8 mouse cellular contexts compared by ENCODE assay signal in genomic region chr2:6322938-6323521, GRCm38 (mm10). TPM values are rescaled to one million over a fixed set of nuclear protein-coding genes. Genes with fewer than 3 reads are reported as not detected.
DNase-seq lines count a peak whose midpoint lies in the region; ATAC-seq and TF ChIP-seq lines count a peak whose summit lies in the region.

No protein-coding gene starts in this region.

- H3K4me2 ChIP-seq in midbrain, postnatal 0 days (ENCODE audit: low read depth, low read length, poor library complexity, severe bottlenecking) = peak overlapping the region; percentile 78

- TF ChIP-seq EP300 in heart, adult 2 months (IDR thresholded peaks at IDR 0.05; ENCODE audit: insufficient read depth, low read depth, low read length) = no peak

- H3K27ac ChIP-seq in embryonic facial prominence, embryonic 10.5 days (replicated peaks) = peak overlapping the region; percentile 99
- H3K27ac ChIP-seq in heart, adult 2 months = peak overlapping the region; percentile 94
- peak overlapping the region; percentile 77 for H3K27ac ChIP-seq in liver, adult 2 months (replicated peaks; ENCODE audit: insufficient read depth, low read depth, low read length)
- H3K27ac ChIP-seq in midbrain, postnatal 0 days (ENCODE audit: low read depth, low read length) = peak overlapping the region; percentile 96

- under 1% methylated on average over 70 of the region's 70 CpGs for WGBS in embryonic facial prominence, embryonic 10.5 days
- WGBS in heart, adult 2 months = 1% methylated on average over 60 of the region's 70 CpGs
- under 1% methylated on average over 49 of the region's 70 CpGs for WGBS in liver, adult 2 months
- under 1% methylated on average over 49 of the region's 70 CpGs for WGBS in midbrain, postnatal 0 days

- TF ChIP-seq CTCF in heart, adult 2 months (IDR thresholded peaks at IDR 0.05) = peak; percentile 28
- TF ChIP-seq CTCF in liver, adult 2 months (IDR thresholded peaks at IDR 0.05; ENCODE audit: low read depth, low read length) = 0 out of 2 replicates have a peak, but pooled peaks have one; percentile 14
- TF ChIP-seq CTCF in midbrain, postnatal 0 days (IDR thresholded peaks at IDR 0.05) = no peak

- H3K27me3 ChIP-seq in embryonic facial prominence, embryonic 10.5 days (replicated peaks; ENCODE audit: low read depth, poor library complexity, severe bottlenecking) = no peaks in the 10 kb centered on the region
- no peaks in the 10 kb centered on the region for H3K27me3 ChIP-seq in heart, adult 2 months (ENCODE audit: control insufficient read depth, insufficient read depth, low read length)
- H3K27me3 ChIP-seq in liver, adult 2 months (ENCODE audit: control insufficient read depth, insufficient read depth, low read length) = no peaks in the 10 kb centered on the region
- H3K27me3 ChIP-seq in midbrain, postnatal 0 days (ENCODE audit: insufficient read depth, low read length) = no peaks in the 10 kb centered on the region

- DNase-seq in 3T3-L1 (ENCODE audit: low read depth, low spot score) = peak; percentile 64
- peak; percentile 58 to 64 for DNase-seq in adrenal gland, adult 18-20 months (ENCODE audit: low spot score in 2 of 2)
- peak; percentile 75 for DNase-seq in embryonic facial prominence, embryonic 10.5 days (ENCODE audit: low spot score)
- peak; percentile 77 to 78 for DNase-seq in heart, adult 2 months
- peak; percentile 56 for DNase-seq in kidney, adult 9 months
- DNase-seq in liver, adult 2 months (ENCODE audit: extremely low read depth, low read depth, low spot score) = peak; percentile 55
- DNase-seq in midbrain, postnatal 0 days (ENCODE audit: low spot score) = peak; percentile 58
- DNase-seq in spleen, postnatal 14 days (ENCODE audit: low spot score in 2 of 2) = peak; percentile 19 to 53

- H3K36me3 ChIP-seq in embryonic facial prominence, embryonic 10.5 days (replicated peaks) = 0 out of 2 replicates have a peak, but pooled peaks cover 7% of the 10 kb centered on the region
- peaks cover 2% of the 10 kb centered on the region; the same call in 1 of the 2 replicates for H3K36me3 ChIP-seq in heart, adult 2 months (ENCODE audit: control insufficient read depth, insufficient read depth, low read length)
- H3K36me3 ChIP-seq in liver, adult 2 months (ENCODE audit: control insufficient read depth, insufficient read depth, low read length) = no peaks in the 10 kb centered on the region
- no peaks in the 10 kb centered on the region for H3K36me3 ChIP-seq in midbrain, postnatal 0 days (ENCODE audit: insufficient read depth, low read length)

- intact Hi-C loops in heart, adult 2 months (cut with DNase I) = loop anchor here (2.0 to 5.0 kb wide), 3 partner anchors 66 to 110 kb away; partner anchors contain the start of gene Echdc3

- H3K9ac ChIP-seq in heart, adult 2 months (ENCODE audit: low read depth, low read length) = peak overlapping the region; percentile 85
- H3K9ac ChIP-seq in liver, adult 2 months (ENCODE audit: low read depth, low read length) = peak overlapping the region; percentile 93
- H3K9ac ChIP-seq in midbrain, postnatal 0 days (replicated peaks; ENCODE audit: low read length, poor library complexity, severe bottlenecking) = peak overlapping the region; percentile 99

- H3K4me3 ChIP-seq in embryonic facial prominence, embryonic 10.5 days = peak overlapping the region; percentile 90
- peak overlapping the region; percentile 95 for H3K4me3 ChIP-seq in heart, adult 2 months
- H3K4me3 ChIP-seq in liver, adult 2 months (ENCODE audit: insufficient read depth, low read depth, low read length) = peak overlapping the region; percentile 64
- peak overlapping the region; percentile 94 for H3K4me3 ChIP-seq in midbrain, postnatal 0 days (ENCODE audit: low read depth, low read length)

- ATAC-seq in midbrain, postnatal 0 days (ENCODE audit: low FRiP score) = peak; percentile 89

- H3K9me3 ChIP-seq in embryonic facial prominence, embryonic 10.5 days = no peaks in the 10 kb centered on the region
- H3K9me3 ChIP-seq in midbrain, postnatal 0 days (ENCODE audit: low read length) = no peaks in the 10 kb centered on the region

- peaks cover 32% of the 10 kb centered on the region for H3K4me1 ChIP-seq in embryonic facial prominence, embryonic 10.5 days
- peaks cover 1% of the 10 kb centered on the region for H3K4me1 ChIP-seq in heart, adult 2 months (ENCODE audit: control insufficient read depth, insufficient read depth, low read length)
- H3K4me1 ChIP-seq in liver, adult 2 months (ENCODE audit: control insufficient read depth, insufficient read depth, low read length) = peaks cover 3% of the 10 kb centered on the region
- 0 out of 2 replicates have a peak, but pooled peaks cover 3% of the 10 kb centered on the region for H3K4me1 ChIP-seq in midbrain, postnatal 0 days (ENCODE audit: insufficient read depth, low read length)

- no peaks in the 10 kb centered on the region for H3K79me2 ChIP-seq in heart, adult 2 months (replicated peaks; ENCODE audit: control insufficient read depth, insufficient read depth, low read length)
- H3K79me2 ChIP-seq in liver, adult 2 months (ENCODE audit: control insufficient read depth, insufficient read depth, low read length) = peaks cover 10% of the 10 kb centered on the region; the same call in 1 of the 2 replicates

- TF ChIP-seq POLR2A in heart, adult 2 months (IDR thresholded peaks at IDR 0.05; ENCODE audit: insufficient read depth, low read depth, low read length) = no peak
- TF ChIP-seq POLR2A in liver, adult 2 months (IDR thresholded peaks at IDR 0.05; ENCODE audit: extremely low read depth, insufficient read depth, low read length) = no peak

RNA-seq across cellular contexts. Expression of gene Usp6nl, which starts 0.6 kb away (rescaled TPM):
- total RNA-seq in adrenal gland, adult 18-20 months (2021) = 10 to 100 TPM; 20.0 to 41.5 TPM
- polyA plus RNA-seq in embryonic facial prominence, embryonic 10.5 days (2016; fragmentation: Nextera tagmentation; extraction: Ambion mirVana) = 9.4 and 11.6 TPM in 2 replicates
- 1 to 10 TPM; 6.5 to 6.6 TPM for total RNA-seq in heart, adult 2 months (2021)
- 2.0 and 2.8 TPM in 2 replicates for polyA plus RNA-seq in heart, adult 2 months (2012; rRNA removed)
- total RNA-seq in liver, adult 2 months (2014; rRNA removed) = 7.6 and 7.7 TPM in 2 replicates
- polyA plus RNA-seq in liver, adult 2 months (2012; rRNA removed) = 7.6 and 7.9 TPM in 2 replicates
- total RNA-seq in midbrain, postnatal 0 days (2014; rRNA removed) = 16.7 and 18.8 TPM in 2 replicates
- 4.7 and 5.7 TPM in 2 replicates for polyA plus RNA-seq in midbrain, postnatal 0 days (2015; fragmentation: Nextera tagmentation; extraction: Ambion mirVana)

Comparison
In these comparisons a context has a peak if more than half of its experiments do, and no peak if none do; other contexts are left out.
1. Peak in every context shown above with its lines: DNase-seq, ATAC-seq, H3K4me3 ChIP-seq and H3K27ac ChIP-seq.